Mouse (Mus musculus) G1E (cell line): ENCODE data around the gene RPS10-NUDT3. TPM values are rescaled to one million over a fixed set of nuclear protein-coding genes. Genes with fewer than 3 reads are reported as not detected.

Experiments used
- ATAC-seq: 2 replicates; pipeline ENCODE4 v1.8.0; 2016; ENCODE audit warnings: mild to moderate bottlenecking; ENCODE audit not compliant: insufficient number of reproducible peaks, poor library complexity, low FRiP score, severe bottlenecking; ENCODE audit errors: extremely low read depth
- DNase-seq: peaks from one replicate; pipeline ENCODE4 v3.0.0; 2012; ENCODE audit warnings: low spot score
- H3K27me3 ChIP-seq: 2 replicates; pipeline ENCODE4 v1.6.1; 2012; ENCODE audit warnings: mild to moderate bottlenecking, low read length, inconsistent platforms; ENCODE audit not compliant: insufficient read depth
- H3K36me3 ChIP-seq: replicated peaks from 2 replicates; pipeline ENCODE3; 2012; ENCODE audit warnings: mild to moderate bottlenecking, inconsistent platforms
- H3K4me1 ChIP-seq: 2 replicates; pipeline ENCODE4 v1.6.1; 2012; ENCODE audit warnings: low read depth, low read length, inconsistent platforms, mixed read lengths; ENCODE audit not compliant: insufficient read depth
- H3K4me3 ChIP-seq: 2 replicates; pipeline ENCODE4 v1.5.1; 2012; ENCODE audit warnings: low read depth, mild to moderate bottlenecking, inconsistent platforms, low read length, moderate library complexity, mixed read lengths
- H3K9me3 ChIP-seq: replicated peaks from 2 replicates; pipeline ENCODE4 v1.6.1; 2012; ENCODE audit warnings: inconsistent platforms
- CTCF ChIP-seq: IDR thresholded peaks from 2 replicates; pipeline ENCODE4 v1.5.1; 2012; ENCODE audit warnings: low read depth, low read length, inconsistent platforms, mixed read lengths
- GATA1 ChIP-seq: IDR thresholded peaks from 2 replicates; pipeline ENCODE4 v1.6.1; 2012; ENCODE audit warnings: borderline replicate concordance, low read length, inconsistent platforms, mixed read lengths
- GATA2 ChIP-seq: IDR thresholded peaks from 2 replicates; pipeline ENCODE4 v1.6.1; 2012; ENCODE audit warnings: low read depth, low read length, inconsistent platforms, borderline replicate concordance
- POLR2AphosphoS5 ChIP-seq: IDR thresholded peaks from 2 replicates; pipeline ENCODE4 v1.6.1; 2012; ENCODE audit warnings: low read depth, low read length, inconsistent platforms; ENCODE audit not compliant: insufficient replicate concordance
- TAL1 ChIP-seq: conservative IDR thresholded peaks from 2 replicates; pipeline ENCODE4 v1.6.1; 2012; ENCODE audit warnings: low read depth, low read length, inconsistent platforms, mixed read lengths
- polyA plus RNA-seq: library from polyadenylated mRNA; stranded (reverse); fragments of >175 nt; gene quantifications from 2 replicates; pipeline ENCODE4 v1.2.3, GENCODE M21; 2012
- total RNA-seq, 2 experiments: library from RNA; stranded (forward) in 1 of 2; stranded (reverse) in 1 of 2; fragments of 200-1000 nt in 1 of 2; fragments of >200 nt in 1 of 2; fragmentation: Nextera tagmentation in 1 of 2; gene quantifications; 2 replicates each; pipeline ENCODE4 v1.2.3; 2014 to 2017

Gene RPS10-NUDT3
- total and polyA plus RNA-seq, 3 experiments: not detected

GRCm38 (mm10) chr17:27546574-27547085, 88.4 kb downstream of the RPS10-NUDT3 start:
- ATAC-seq (no peak), DNase-seq (no peak)
- Histone ChIP-seq H3K27me3 (peaks cover 25% of the 10 kb centered on the region), H3K4me3 (no peak overlapping the region), H3K36me3 (no peaks in the 10 kb centered on the region), H3K9me3 (no peaks in the 10 kb centered on the region), H3K4me1 (peaks cover 31% of the 10 kb centered on the region)
- no peak for TF ChIP-seq GATA1

GRCm38 (mm10) chr17:27545991-27546390, 89.0 kb downstream of the RPS10-NUDT3 start:
- H3K9me3 ChIP-seq: no peaks in the 10 kb centered on the region
- H3K36me3 ChIP-seq: no peaks in the 10 kb centered on the region
- ATAC-seq (no peak), DNase-seq (no peak)
- TF ChIP-seq CTCF (no peak), TAL1 (no peak), GATA2 (no peak), POLR2AphosphoS5 (no peak), GATA1 (no peak)
- no peak overlapping the region for H3K4me3 ChIP-seq
- H3K27me3 ChIP-seq: peaks cover 30% of the 10 kb centered on the region
- H3K4me1 ChIP-seq: peaks cover 29% of the 10 kb centered on the region

GRCm38 (mm10) chr17:27544551-27544950, 90.5 kb downstream of the RPS10-NUDT3 start:
- Histone ChIP-seq H3K9me3 (no peaks in the 10 kb centered on the region), H3K4me1 (peaks cover 18% of the 10 kb centered on the region), H3K27me3 (peaks cover 34% of the 10 kb centered on the region), H3K36me3 (no peaks in the 10 kb centered on the region), H3K4me3 (no peak overlapping the region)
- no peak for ATAC-seq
- DNase-seq: no peak
- TF ChIP-seq GATA2: no peak
- TF ChIP-seq POLR2AphosphoS5: no peak
- no peak for TF ChIP-seq CTCF
- no peak for TF ChIP-seq TAL1
- no peak for TF ChIP-seq GATA1

- Histone ChIP-seq H3K4me1 (peaks cover 7% of the 10 kb centered on the region; the same call in 1 of the 2 replicates), H3K27me3 (peaks cover 43% of the 10 kb centered on the region), H3K4me3 (no peak overlapping the region), H3K36me3 (no peaks in the 10 kb centered on the region), H3K9me3 (no peaks in the 10 kb centered on the region)
- DNase-seq (no peak), ATAC-seq (no peak)
- no peak for TF ChIP-seq CTCF
Observed at GRCm38 (mm10) chr17:27541984-27542383, 93.0 kb downstream of the RPS10-NUDT3 start.

GRCm38 (mm10) chr17:27541261-27541660, 93.8 kb downstream of the RPS10-NUDT3 start:
- TF ChIP-seq POLR2AphosphoS5 (no peak), GATA1 (no peak), GATA2 (no peak), TAL1 (no peak), CTCF (no peak)
- ATAC-seq: no peak
- Histone ChIP-seq H3K9me3 (no peaks in the 10 kb centered on the region), H3K4me1 (peaks cover 7% of the 10 kb centered on the region; the same call in 1 of the 2 replicates), H3K4me3 (no peak overlapping the region), H3K27me3 (peaks cover 46% of the 10 kb centered on the region), H3K36me3 (no peaks in the 10 kb centered on the region)
- no peak for DNase-seq

- Histone ChIP-seq H3K36me3 (no peaks in the 10 kb centered on the region), H3K4me3 (no peak overlapping the region), H3K9me3 (peaks cover 14% of the 10 kb centered on the region), H3K4me1 (peaks cover 10% of the 10 kb centered on the region), H3K27me3 (peaks cover 21% of the 10 kb centered on the region)
- no peak for TF ChIP-seq GATA1
- peak; percentile 100 for TF ChIP-seq CTCF
- no peak for TF ChIP-seq POLR2AphosphoS5
- no peak for TF ChIP-seq TAL1
- no peak for TF ChIP-seq GATA2
- DNase-seq (peak; percentile 76), ATAC-seq (peak; percentile 45; the same call in 1 of the 2 replicates)
Observed at GRCm38 (mm10) chr17:27534718-27535117, 100.3 kb downstream of the RPS10-NUDT3 start.

- ATAC-seq: no peak
- Histone ChIP-seq H3K27me3 (peaks cover 13% of the 10 kb centered on the region), H3K36me3 (no peaks in the 10 kb centered on the region), H3K4me3 (no peak overlapping the region), H3K4me1 (peaks cover 10% of the 10 kb centered on the region), H3K9me3 (peaks cover 14% of the 10 kb centered on the region)
- TF ChIP-seq GATA2 (no peak), POLR2AphosphoS5 (no peak), TAL1 (no peak), GATA1 (no peak), CTCF (no peak)
- no peak for DNase-seq
Observed at GRCm38 (mm10) chr17:27533354-27533753, 101.7 kb downstream of the RPS10-NUDT3 start.
